In the genomic region with DNA sequence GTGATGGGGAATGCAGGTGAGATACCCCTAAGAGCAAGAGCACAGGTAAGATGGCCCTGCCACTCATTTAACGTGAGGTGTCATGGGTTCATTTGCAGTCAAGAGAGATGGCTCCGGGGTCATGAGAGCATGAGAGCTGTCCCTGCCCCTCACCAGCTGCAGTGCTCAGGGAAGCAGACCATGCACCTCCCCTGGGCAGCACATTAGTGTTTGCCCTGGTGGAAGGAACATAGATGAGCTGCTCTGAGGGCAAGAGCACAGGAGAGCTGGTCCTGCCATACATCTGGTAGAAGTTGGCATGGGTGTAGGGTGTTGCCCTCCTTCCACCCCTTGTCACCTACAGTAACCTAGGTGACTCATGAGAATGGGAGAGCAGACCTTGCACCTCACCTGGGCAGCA, we compare ENCODE assay signal across 23 mouse cellular contexts.
DNase-seq lines count a peak whose midpoint lies in the region; ATAC-seq lines count a peak whose summit lies in the region.
"Had no signal": no experiment of that assay in that cellular context is flagged by ENCODE, and none has a peak within 500 bp of the region (broad histone marks: within the 10 kb centered on the region; RNA-seq: fewer than 3 reads in every experiment).

No protein-coding gene starts in this region.

- H3K4me2 ChIP-seq in embryonic facial prominence, embryonic 14.5 days (ENCODE audit: low read depth, low read length): no peak overlapping the region
- H3K4me2 ChIP-seq in liver, embryonic 11.5 days: no peak overlapping the region
- no peak overlapping the region for H3K4me2 ChIP-seq in midbrain, embryonic 13.5 days (replicated peaks)
- H3K4me2 ChIP-seq: embryonic facial prominence, embryonic 15.5 days; heart, embryonic 15.5 days; limb, embryonic 13.5 days; liver, embryonic 13.5 days; lung, embryonic 14.5 days; neural tube, embryonic 13.5 days had no signal

- 85% methylated on average over 2 of the region's 2 CpGs for WGBS in embryonic facial prominence, embryonic 14.5 days
- WGBS in embryonic facial prominence, embryonic 10.5 days: 86% methylated on average over 2 of the region's 2 CpGs
- WGBS in liver, embryonic 11.5 days: 79% methylated on average over 2 of the region's 2 CpGs
- WGBS in midbrain, embryonic 13.5 days: 87% methylated on average over 2 of the region's 2 CpGs
- WGBS in midbrain, embryonic 10.5 days: 100% methylated on average over 2 of the region's 2 CpGs

- no peaks in the 10 kb centered on the region for H3K9me3 ChIP-seq in embryonic facial prominence, embryonic 14.5 days (ENCODE audit: control insufficient read depth, low read length)
- H3K9me3 ChIP-seq in embryonic facial prominence, embryonic 10.5 days: no peaks in the 10 kb centered on the region
- no peaks in the 10 kb centered on the region for H3K9me3 ChIP-seq in liver, embryonic 11.5 days (ENCODE audit: control insufficient read depth, low read length)
- H3K9me3 ChIP-seq in midbrain, embryonic 13.5 days: no peaks in the 10 kb centered on the region
- H3K9me3 ChIP-seq in midbrain, embryonic 10.5 days (replicated peaks): no peaks in the 10 kb centered on the region
- H3K9me3 ChIP-seq: embryonic facial prominence, embryonic 15.5 days; heart, embryonic 10.5 days; heart, embryonic 15.5 days; limb, embryonic 13.5 days; liver, embryonic 13.5 days; neural tube, embryonic 13.5 days had no signal

- no peak overlapping the region for H3K27ac ChIP-seq in embryonic facial prominence, embryonic 14.5 days (replicated peaks; ENCODE audit: low read depth, low read length)
- no peak overlapping the region for H3K27ac ChIP-seq in embryonic facial prominence, embryonic 10.5 days (replicated peaks)
- no peak overlapping the region for H3K27ac ChIP-seq in liver, embryonic 11.5 days (ENCODE audit: low read depth, low read length)
- no peak overlapping the region for H3K27ac ChIP-seq in midbrain, embryonic 13.5 days
- H3K27ac ChIP-seq in midbrain, embryonic 10.5 days (replicated peaks): no peak overlapping the region
- H3K27ac ChIP-seq: embryonic facial prominence, embryonic 15.5 days; heart, embryonic 10.5 days; heart, embryonic 15.5 days; limb, embryonic 13.5 days; liver, embryonic 13.5 days; neural tube, embryonic 13.5 days had no signal

- no peak overlapping the region for H3K4me3 ChIP-seq in embryonic facial prominence, embryonic 14.5 days (ENCODE audit: low read depth, low read length)
- H3K4me3 ChIP-seq in embryonic facial prominence, embryonic 10.5 days: no peak overlapping the region
- no peak overlapping the region for H3K4me3 ChIP-seq in liver, embryonic 11.5 days (ENCODE audit: low read depth, low read length)
- no peak overlapping the region for H3K4me3 ChIP-seq in midbrain, embryonic 13.5 days (replicated peaks)
- H3K4me3 ChIP-seq in midbrain, embryonic 10.5 days: no peak overlapping the region
- H3K4me3 ChIP-seq: embryonic facial prominence, embryonic 15.5 days; heart, embryonic 10.5 days; heart, embryonic 15.5 days; limb, embryonic 13.5 days; liver, embryonic 13.5 days; neural tube, embryonic 13.5 days had no signal

- H3K4me1 ChIP-seq in embryonic facial prominence, embryonic 14.5 days (ENCODE audit: control insufficient read depth, insufficient read depth, low read length): no peaks in the 10 kb centered on the region
- no peaks in the 10 kb centered on the region for H3K4me1 ChIP-seq in embryonic facial prominence, embryonic 10.5 days
- H3K4me1 ChIP-seq in liver, embryonic 11.5 days (replicated peaks; ENCODE audit: control insufficient read depth, insufficient read depth, low read length): no peaks in the 10 kb centered on the region
- H3K4me1 ChIP-seq in midbrain, embryonic 13.5 days (replicated peaks): no peaks in the 10 kb centered on the region
- H3K4me1 ChIP-seq in midbrain, embryonic 10.5 days: no peaks in the 10 kb centered on the region
- H3K4me1 ChIP-seq: embryonic facial prominence, embryonic 15.5 days; heart, embryonic 10.5 days; heart, embryonic 15.5 days; limb, embryonic 13.5 days; liver, embryonic 13.5 days; neural tube, embryonic 13.5 days had no signal

- no peak for DNase-seq in embryonic facial prominence, embryonic 14.5 days (ENCODE audit: low spot score)
- DNase-seq in embryonic facial prominence, embryonic 10.5 days (ENCODE audit: low spot score): no peak
- DNase-seq in liver, embryonic 11.5 days (ENCODE audit: low spot score): no peak
- no peak for DNase-seq in liver
- no peak for DNase-seq in midbrain, embryonic 10.5 days (ENCODE audit: low spot score)
- DNase-seq in frontal cortex, postnatal 36 days (ENCODE audit: low spot score in 2 of 2): no peak
- DNase-seq: adrenal gland, adult 2 months; adrenal gland, postnatal 36 days; cerebellum, adult 18-20 months; kidney, adult 18-20 months; kidney, postnatal 36 days; liver, embryonic 13.5 days; lung, embryonic 14.5 days had no signal

- ATAC-seq in embryonic facial prominence, embryonic 14.5 days (ENCODE audit: low read depth): 0 out of 2 replicates have a peak, but pooled peaks have one; percentile 22
- ATAC-seq in liver, embryonic 11.5 days (replicated peaks; ENCODE audit: low FRiP score): 0 out of 2 replicates have a peak, but pooled peaks have one; percentile 5
- ATAC-seq in midbrain, embryonic 13.5 days: peak; percentile 53; the same call in 1 of the 2 replicates
- ATAC-seq: activated CD4-positive, CD25-positive, alpha-beta regulatory T cell, adult 4 months; forebrain, embryonic 14.5 days; hindbrain, embryonic 16.5 days had no signal

- no peak overlapping the region for H3K9ac ChIP-seq in embryonic facial prominence, embryonic 14.5 days (ENCODE audit: low read depth, low read length)
- no peak overlapping the region for H3K9ac ChIP-seq in liver, embryonic 11.5 days (ENCODE audit: low read depth, low read length)
- H3K9ac ChIP-seq in midbrain, embryonic 13.5 days (replicated peaks): no peak overlapping the region
- H3K9ac ChIP-seq: embryonic facial prominence, embryonic 15.5 days; heart, embryonic 15.5 days; limb, embryonic 13.5 days; liver, embryonic 13.5 days; lung, embryonic 14.5 days; neural tube, embryonic 13.5 days had no signal

- no peaks in the 10 kb centered on the region for H3K27me3 ChIP-seq in embryonic facial prominence, embryonic 14.5 days (replicated peaks; ENCODE audit: control insufficient read depth, insufficient read depth, low read length)
- no peaks in the 10 kb centered on the region for H3K27me3 ChIP-seq in embryonic facial prominence, embryonic 10.5 days (replicated peaks; ENCODE audit: low read depth, poor library complexity, severe bottlenecking)
- H3K27me3 ChIP-seq in liver, embryonic 11.5 days (replicated peaks; ENCODE audit: control insufficient read depth, insufficient read depth, low read length): no peaks in the 10 kb centered on the region
- no peaks in the 10 kb centered on the region for H3K27me3 ChIP-seq in midbrain, embryonic 13.5 days
- H3K27me3 ChIP-seq in midbrain, embryonic 10.5 days (ENCODE audit: low read depth, poor library complexity, severe bottlenecking): no peaks in the 10 kb centered on the region
- H3K27me3 ChIP-seq: CH12.LX; embryonic facial prominence, embryonic 15.5 days; heart, embryonic 15.5 days; limb, embryonic 13.5 days; liver, embryonic 13.5 days; neural tube, embryonic 13.5 days had no signal

- H3K36me3 ChIP-seq in embryonic facial prominence, embryonic 14.5 days (ENCODE audit: control insufficient read depth, insufficient read depth, low read length): no peaks in the 10 kb centered on the region
- H3K36me3 ChIP-seq in embryonic facial prominence, embryonic 10.5 days (replicated peaks): no peaks in the 10 kb centered on the region
- H3K36me3 ChIP-seq in liver, embryonic 11.5 days (ENCODE audit: control insufficient read depth, insufficient read depth, low read length): no peaks in the 10 kb centered on the region
- H3K36me3 ChIP-seq in midbrain, embryonic 13.5 days: no peaks in the 10 kb centered on the region
- H3K36me3 ChIP-seq in midbrain, embryonic 10.5 days: no peaks in the 10 kb centered on the region
- H3K36me3 ChIP-seq: embryonic facial prominence, embryonic 15.5 days; heart, embryonic 10.5 days; heart, embryonic 15.5 days; limb, embryonic 13.5 days; liver, embryonic 13.5 days; neural tube, embryonic 13.5 days had no signal
